Mouse (Mus musculus): Measurements from ENCODE around the gene Olfr593. TPM values are rescaled to one million over a fixed set of nuclear protein-coding genes. Genes with fewer than 3 reads are reported as not detected.
"Not testable (repeated sequence)": the region's sequence is repeated elsewhere in the genome, so short reads cannot be mapped to it uniquely, and the experiment has no call there.

Olfr593 gene
- not detected for total RNA-seq (2021)

- no peak for DNase-seq
- intact Hi-C loops (cut with DNase I) = no loop called here
Measured at GRCm38 (mm10) chr7:103211562-103211961, at the start of gene Olfr593. TSS of gene Olfr593 (plus strand) at chr7:103211862.

GRCm38 (mm10) chr7:103169697-103170096 lies 42.0 kb upstream of the Olfr593 start:
- intact Hi-C loops (cut with DNase I) = no loop called here
- no peak for DNase-seq

- intact Hi-C loops (cut with DNase I) = no loop called here
- no peak for DNase-seq
Measured at GRCm38 (mm10) chr7:103178240-103178639, 33.4 kb upstream of the Olfr593 start, which contains the start of gene Olfr591. TSS of gene Olfr591 (minus strand) at chr7:103178340.

DNA sequence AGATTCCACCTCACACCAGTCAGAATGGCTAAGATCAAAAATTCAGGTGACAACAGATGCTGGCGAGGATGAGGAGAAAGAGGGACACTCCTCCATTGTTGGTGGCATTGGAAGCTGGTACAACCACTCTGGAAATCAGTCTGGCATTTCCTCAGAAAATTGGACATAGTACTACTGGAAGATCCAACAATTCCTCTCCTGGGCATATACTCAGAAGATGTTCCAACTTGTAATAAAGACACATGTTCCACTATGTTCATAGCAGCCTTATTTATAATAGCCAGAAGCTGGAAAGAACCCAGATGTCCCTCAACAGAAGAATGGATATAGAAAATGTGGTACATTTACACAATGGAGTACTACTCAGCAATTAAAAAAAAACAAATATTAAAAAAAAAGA lies 27.2 kb upstream of the Olfr593 start, which contains the start of gene Olfr592:
Gene Olfr592, plus strand, starts transcription at position 301 of the 400 bp plus-strand sequence.
- intact Hi-C loops (cut with DNase I); DNase-seq: not testable (repeated sequence)

DNA sequence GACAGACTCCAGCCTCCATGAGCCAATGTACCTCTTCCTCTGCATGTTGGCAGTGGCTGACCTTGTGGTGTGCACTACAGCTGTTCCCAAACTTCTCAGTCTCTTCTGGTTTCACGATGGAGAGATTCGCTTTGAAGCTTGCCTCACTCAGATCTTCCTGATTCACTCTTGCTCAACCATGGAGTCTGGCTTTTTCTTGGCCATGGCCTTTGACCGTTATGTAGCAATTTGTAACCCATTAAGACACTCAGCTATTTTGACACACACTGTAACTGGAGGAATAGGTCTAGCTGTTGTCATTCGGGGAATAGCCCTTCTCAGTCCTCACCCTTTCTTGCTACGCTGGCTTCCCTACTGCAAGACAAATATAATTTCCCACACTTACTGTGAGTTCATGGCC lies 388 bp downstream of the Olfr593 start:
- DNase-seq; intact Hi-C loops (cut with DNase I): not testable (repeated sequence)

- DNase-seq = no peak
- intact Hi-C loops (cut with DNase I) = no loop called here
Measured at GRCm38 (mm10) chr7:103216696-103217095, 5.0 kb downstream of the Olfr593 start, which contains the start of gene Olfr594. TSS of gene Olfr594 (plus strand) at chr7:103216996.

GRCm38 (mm10) chr7:103252405-103252804 lies 40.7 kb downstream of the Olfr593 start, which contains the start of gene Usp17ld:
TSS of gene Usp17ld (minus strand) at chr7:103252505.
- intact Hi-C loops (cut with DNase I); DNase-seq: not testable (repeated sequence)

Small RNA genes lying within 50 kb of the gene (microRNA-seq; reads per million reads assigned to microRNA genes)
- 0 reads per million in 2 experiments for gene Gm25171 (ENCODE audit: borderline number of aligned reads in 2 of 2)

Other genes with a start within 250 kb of the Olfr593 start
- not detected for gene Olfr576, start 249.2 kb upstream of the Olfr593 start, total RNA-seq (2021)
- not detected for gene Olfr577, start 235.9 kb upstream of the Olfr593 start, total RNA-seq (2021)
- gene Olfr578, start 222.5 kb upstream of the Olfr593 start, total RNA-seq (2021) = not detected
- not detected for gene Olfr582, start 173.8 kb upstream of the Olfr593 start, total RNA-seq (2021)
- gene Olfr583, start 160.6 kb upstream of the Olfr593 start, total RNA-seq (2021) = not detected
- gene Olfr584, start 130.0 kb upstream of the Olfr593 start, total RNA-seq (2021) = not detected
- not detected for gene Olfr585, start 114.1 kb upstream of the Olfr593 start, total RNA-seq (2021)
- not detected for gene Olfr586, start 86.2 kb upstream of the Olfr593 start, total RNA-seq (2021)
- not detected for gene Olfr588-ps1, start 71.0 kb upstream of the Olfr593 start, total RNA-seq (2021)
- gene Olfr589, start 55.5 kb upstream of the Olfr593 start, total RNA-seq (2021) = not detected
- not detected for gene Olfr591, start 33.5 kb upstream of the Olfr593 start, total RNA-seq (2021)
- not detected for gene Olfr592, start 27.1 kb upstream of the Olfr593 start, total RNA-seq (2021)
- not detected for gene Olfr594, start 5.1 kb downstream of the Olfr593 start, total RNA-seq (2021)
- not detected for gene Usp17ld, start 40.6 kb downstream of the Olfr593 start, total RNA-seq (2021)
- gene Olfr596, start 93.8 kb downstream of the Olfr593 start, total RNA-seq (2021) = not detected
- gene Olfr597, start 104.5 kb downstream of the Olfr593 start, total RNA-seq (2021) = not detected
- gene Olfr598, start 111.7 kb downstream of the Olfr593 start, total RNA-seq (2021) = not detected
- not detected for gene Olfr599, start 124.1 kb downstream of the Olfr593 start, total RNA-seq (2021)
- not detected for gene Olfr600, start 137.8 kb downstream of the Olfr593 start, total RNA-seq (2021)
- gene Olfr601, start 150.8 kb downstream of the Olfr593 start, total RNA-seq (2021) = not detected
- gene Olfr603, start 174.3 kb downstream of the Olfr593 start, total RNA-seq (2021) = not detected
- not detected for gene Usp17lc, start 203.2 kb downstream of the Olfr593 start, total RNA-seq (2021)
- gene Olfr605, start 233.6 kb downstream of the Olfr593 start, total RNA-seq (2021) = not detected
- gene Olfr606, start 237.2 kb downstream of the Olfr593 start, total RNA-seq (2021) = not detected

Data from heart, postnatal 36 days (tissue).